In genomic region chr4:43407071-43407920, GRCm38 (mm10) we compare ENCODE assay signal across 11 mouse cellular contexts. TPM values are rescaled to one million over a fixed set of nuclear protein-coding genes. Genes with fewer than 3 reads are reported as not detected.
DNase-seq lines count a peak whose midpoint lies in the region; ATAC-seq and TF ChIP-seq lines count a peak whose summit lies in the region.
"Had no signal": no experiment of that assay in that cellular context is flagged by ENCODE, and none has a peak within 500 bp of the region (broad histone marks: within the 10 kb centered on the region; RNA-seq: fewer than 3 reads in every experiment).

No protein-coding gene starts in this region.

- H3K9ac ChIP-seq in heart, embryonic 11.5 days (ENCODE audit: low read depth, low read length) = peak overlapping the region; percentile 75
- H3K9ac ChIP-seq in heart, postnatal 0 days (replicated peaks; ENCODE audit: low read depth, low read length) = peak overlapping the region; percentile 56
- H3K9ac ChIP-seq in midbrain, embryonic 12.5 days (replicated peaks) = peak overlapping the region; percentile 85

- H3K4me3 ChIP-seq in heart, embryonic 11.5 days (ENCODE audit: low read depth, low read length) = peak overlapping the region; percentile 53
- H3K4me3 ChIP-seq in heart, postnatal 0 days (ENCODE audit: low read depth, low read length) = peak overlapping the region; percentile 44
- peak overlapping the region; percentile 56 for H3K4me3 ChIP-seq in midbrain, embryonic 12.5 days

- WGBS in heart, embryonic 11.5 days (ENCODE audit: insufficient replicate concordance) = 62% methylated on average over 12 of the region's 12 CpGs
- WGBS in heart, postnatal 0 days = 55% methylated on average over 12 of the region's 12 CpGs
- WGBS in midbrain, embryonic 12.5 days = 65% methylated on average over 12 of the region's 12 CpGs

- no peaks in the 10 kb centered on the region for H3K36me3 ChIP-seq in heart, embryonic 11.5 days (ENCODE audit: control insufficient read depth, insufficient read depth, low read length)
- H3K36me3 ChIP-seq in heart, postnatal 0 days (replicated peaks; ENCODE audit: control insufficient read depth, insufficient read depth, low read length) = no peaks in the 10 kb centered on the region
- H3K36me3 ChIP-seq in midbrain, embryonic 12.5 days = no peaks in the 10 kb centered on the region

- peaks cover 14% of the 10 kb centered on the region for H3K4me1 ChIP-seq in heart, embryonic 11.5 days (ENCODE audit: control insufficient read depth, insufficient read depth, low read length)
- peaks cover 18% of the 10 kb centered on the region; the same call in 1 of the 2 replicates for H3K4me1 ChIP-seq in heart, postnatal 0 days (ENCODE audit: control insufficient read depth, insufficient read depth)
- H3K4me1 ChIP-seq in midbrain, embryonic 12.5 days = peaks cover 23% of the 10 kb centered on the region

- no peak for DNase-seq in heart, postnatal 25 days (ENCODE audit: low spot score)
- DNase-seq in R1 (ENCODE audit: low read depth, low spot score) = peak; percentile 89
- DNase-seq in heart, postnatal 0 days (ENCODE audit: low spot score) = no peak
- no peak for DNase-seq in adrenal gland, adult 8-10 months
- DNase-seq in cerebellum, adult 11-12 months = no peak
- DNase-seq: cerebellum, adult 11 months; kidney, postnatal 36 days had no signal

- H3K27me3 ChIP-seq in heart, embryonic 11.5 days (ENCODE audit: control insufficient read depth, insufficient read depth, low read length) = no peaks in the 10 kb centered on the region
- no peaks in the 10 kb centered on the region for H3K27me3 ChIP-seq in heart, postnatal 0 days (ENCODE audit: control insufficient read depth, insufficient read depth, low read length)
- H3K27me3 ChIP-seq in midbrain, embryonic 12.5 days = no peaks in the 10 kb centered on the region

- no peak for ATAC-seq in heart, embryonic 11.5 days (replicated peaks; ENCODE audit: insufficient number of reproducible peaks, low FRiP score, low TSS enrichment)
- ATAC-seq in heart, postnatal 0 days (ENCODE audit: insufficient read depth, low read depth) = no peak
- peak; percentile 42; the same call in 1 of the 2 replicates for ATAC-seq in midbrain, embryonic 12.5 days (ENCODE audit: low FRiP score, low read depth)
- no peak for ATAC-seq in erythroblast, adult 5-6 weeks (replicated peaks; ENCODE audit: low FRiP score, poor library complexity, severe bottlenecking)

- H3K27ac ChIP-seq in heart, embryonic 11.5 days (ENCODE audit: low read depth, low read length) = peak overlapping the region; percentile 79
- peak overlapping the region; percentile 87 for H3K27ac ChIP-seq in heart, postnatal 0 days (ENCODE audit: low read depth)
- H3K27ac ChIP-seq in midbrain, embryonic 12.5 days (replicated peaks) = peak overlapping the region; percentile 92

- H3K4me2 ChIP-seq in heart, embryonic 11.5 days = peak overlapping the region; percentile 82
- H3K4me2 ChIP-seq in heart, postnatal 0 days (ENCODE audit: low read depth, low read length) = peak overlapping the region; percentile 62
- H3K4me2 ChIP-seq in midbrain, embryonic 12.5 days (replicated peaks) = peak overlapping the region; percentile 67

- no peak for TF ChIP-seq EP300 in heart, postnatal 0 days (IDR thresholded peaks at IDR 0.05; ENCODE audit: low read depth)

- no peak for TF ChIP-seq CTCF in heart, postnatal 0 days (IDR thresholded peaks at IDR 0.05; ENCODE audit: low read depth)

- H3K9me3 ChIP-seq in heart, embryonic 11.5 days (replicated peaks; ENCODE audit: control insufficient read depth, low read length) = no peaks in the 10 kb centered on the region
- no peaks in the 10 kb centered on the region for H3K9me3 ChIP-seq in heart, postnatal 0 days (replicated peaks; ENCODE audit: control insufficient read depth, low read length)
- H3K9me3 ChIP-seq in midbrain, embryonic 12.5 days = no peaks in the 10 kb centered on the region

- intact Hi-C loops in heart, postnatal 25 days (cut with DNase I) = loop anchor here (1.0 to 5.0 kb wide), 3 partner anchors 10 to 65 kb away; no protein-coding TSS in a partner anchor

RNA-seq across cellular contexts. Expression of gene Fam166b, which starts 21.6 kb away (rescaled TPM):
- 0.23 TPM in 1 of 2 replicates, not detected in the other for polyA plus RNA-seq in heart, embryonic 11.5 days (2014; fragmentation: Nextera tagmentation; extraction: Ambion mirVana)
- total RNA-seq in heart, postnatal 25 days (2021) = not detected
- total RNA-seq in heart, postnatal 0 days (2014; rRNA removed; ENCODE audit: low replicate concordance) = not detected in 2 replicates
- 0.14 and 0.25 TPM in 2 replicates for polyA plus RNA-seq in heart, postnatal 0 days (2015; fragmentation: Nextera tagmentation; extraction: Ambion mirVana)
- polyA plus RNA-seq in midbrain, embryonic 12.5 days (2016; fragmentation: Nextera tagmentation; extraction: Ambion mirVana) = 0.28 and 0.38 TPM in 2 replicates
- total RNA-seq in adrenal gland, adult 8-10 months (2022) = not detected
- total RNA-seq in erythroblast, adult 5-6 weeks (2015; ENCODE audit: low replicate concordance) = not detected in 2 replicates
- not detected in 2 replicates for total RNA-seq in erythroblast, adult 5-6 weeks (2017; ENCODE audit: low replicate concordance)
- total RNA-seq: neutrophil, adult 5-6 weeks had no signal

RNA-seq across cellular contexts. Expression of gene Rusc2, which starts 25.5 kb away (rescaled TPM):
- 6.3 and 7.8 TPM in 2 replicates for polyA plus RNA-seq in heart, embryonic 11.5 days (2014; fragmentation: Nextera tagmentation; extraction: Ambion mirVana)
- 10 to 100 TPM; 35.3 to 49.1 TPM for total RNA-seq in heart, postnatal 25 days (2021)
- total RNA-seq in heart, postnatal 0 days (2014; rRNA removed; ENCODE audit: low replicate concordance) = 32.2 and 34.9 TPM in 2 replicates
- polyA plus RNA-seq in heart, postnatal 0 days (2015; fragmentation: Nextera tagmentation; extraction: Ambion mirVana) = 7.2 and 8.0 TPM in 2 replicates
- polyA plus RNA-seq in midbrain, embryonic 12.5 days (2016; fragmentation: Nextera tagmentation; extraction: Ambion mirVana) = 45.2 and 47.3 TPM in 2 replicates
- total RNA-seq in adrenal gland, adult 8-10 months (2022) = 10 to 100 TPM; 38.8 to 46.9 (median 43.2) TPM
- 0.63 TPM in 1 of 2 replicates, not detected in the other for total RNA-seq in erythroblast, adult 5-6 weeks (2015; ENCODE audit: low replicate concordance)
- total RNA-seq in erythroblast, adult 5-6 weeks (2017; ENCODE audit: low replicate concordance) = 0.17 TPM in 1 of 2 replicates, not detected in the other

RNA-seq across cellular contexts. Expression of gene Tesk1, which starts 34.4 kb away (rescaled TPM):
- polyA plus RNA-seq in heart, embryonic 11.5 days (2014; fragmentation: Nextera tagmentation; extraction: Ambion mirVana) = 5.0 and 6.1 TPM in 2 replicates
- 10 to 100 TPM; 33.1 to 34.4 TPM for total RNA-seq in heart, postnatal 25 days (2021)
- total RNA-seq in heart, postnatal 0 days (2014; rRNA removed; ENCODE audit: low replicate concordance) = 51.3 and 55.5 TPM in 2 replicates
- polyA plus RNA-seq in heart, postnatal 0 days (2015; fragmentation: Nextera tagmentation; extraction: Ambion mirVana) = 3.9 and 5.1 TPM in 2 replicates
- polyA plus RNA-seq in midbrain, embryonic 12.5 days (2016; fragmentation: Nextera tagmentation; extraction: Ambion mirVana) = 12.7 and 15.0 TPM in 2 replicates
- 10 to 100 TPM; 55.1 to 64.9 (median 59.3) TPM for total RNA-seq in adrenal gland, adult 8-10 months (2022)
- total RNA-seq in erythroblast, adult 5-6 weeks (2015; ENCODE audit: low replicate concordance) = 1.7 and 2.3 TPM in 2 replicates
- total RNA-seq in erythroblast, adult 5-6 weeks (2017; ENCODE audit: low replicate concordance) = 0.98 and 1.5 TPM in 2 replicates

RNA-seq across cellular contexts. Expression of gene Cd72, which starts 47.1 kb away (rescaled TPM):
- polyA plus RNA-seq in heart, embryonic 11.5 days (2014; fragmentation: Nextera tagmentation; extraction: Ambion mirVana) = 1.8 and 3.3 TPM in 2 replicates
- under 1 TPM; 0.81 to 0.87 TPM for total RNA-seq in heart, postnatal 25 days (2021)
- total RNA-seq in heart, postnatal 0 days (2014; rRNA removed; ENCODE audit: low replicate concordance) = 0.08 and 0.81 TPM in 2 replicates
- polyA plus RNA-seq in heart, postnatal 0 days (2015; fragmentation: Nextera tagmentation; extraction: Ambion mirVana) = 3.4 TPM in 2 replicates
- polyA plus RNA-seq in midbrain, embryonic 12.5 days (2016; fragmentation: Nextera tagmentation; extraction: Ambion mirVana) = 2.0 and 2.9 TPM in 2 replicates
- 1 to 10 TPM; 1.6 to 5.6 (median 4.9) TPM for total RNA-seq in adrenal gland, adult 8-10 months (2022)
- 2.1 and 2.3 TPM in 2 replicates for total RNA-seq in erythroblast, adult 5-6 weeks (2015; ENCODE audit: low replicate concordance)
- 0.43 and 7.9 TPM in 2 replicates for total RNA-seq in erythroblast, adult 5-6 weeks (2017; ENCODE audit: low replicate concordance)

Comparison
In these comparisons a context has a peak if more than half of its experiments do, and no peak if none do; other contexts are left out.
1. RNA of gene Rusc2, which starts 25.5 kb away (total RNA-seq): 35.3 to 49.1 TPM in heart, postnatal 25 days, 38.8 to 46.9 TPM in adrenal gland, adult 8-10 months and 32.2 to 34.9 TPM in heart, postnatal 0 days; 0.17 to 0.63 TPM in erythroblast, adult 5-6 weeks; every median in the first group is over 10 times any median in the second.
2. RNA of gene Tesk1, which starts 34.4 kb away (total RNA-seq): 55.1 to 64.9 TPM in adrenal gland, adult 8-10 months, 51.3 to 55.5 TPM in heart, postnatal 0 days and 33.1 to 34.4 TPM in heart, postnatal 25 days; 0.98 to 2.3 TPM in erythroblast, adult 5-6 weeks; every median in the first group is over 10 times any median in the second.
3. Peak in every context shown above with its lines, with median percentiles within 50 percentile points of each other: H3K27ac ChIP-seq, H3K4me2 ChIP-seq, H3K4me3 ChIP-seq and H3K9ac ChIP-seq.